Mouse (Mus musculus): ENCODE results near the gene Dusp12.

The Dusp12 gene

GRCm38 (mm10) chr1:170884978-170885561 is at the start of gene Dusp12, which contains the start of gene Gm26620:
Gene Dusp12, minus strand, starts transcription at chr1:170885540.
Gene Gm26620, plus strand, starts transcription at chr1:170885065.
- in situ Hi-C loops (cut with MboI; ENCODE audit: low sequenced_read_pairs): no loop called here

GRCm38 (mm10) chr1:170934383-170934782 is 49.0 kb upstream of the Dusp12 start:
- in situ Hi-C loops (cut with MboI; ENCODE audit: low sequenced_read_pairs): no loop called here

- in situ Hi-C loops (cut with MboI; ENCODE audit: low sequenced_read_pairs): no loop called here
Observed at GRCm38 (mm10) chr1:170933940-170934339, 48.6 kb upstream of the Dusp12 start.

- in situ Hi-C loops (cut with MboI; ENCODE audit: low sequenced_read_pairs): no loop called here
Observed at GRCm38 (mm10) chr1:170933386-170933920, 48.1 kb upstream of the Dusp12 start.

- in situ Hi-C loops (cut with MboI; ENCODE audit: low sequenced_read_pairs): no loop called here
Observed at GRCm38 (mm10) chr1:170932043-170932442, 46.7 kb upstream of the Dusp12 start.

GRCm38 (mm10) chr1:170929245-170929644 is 43.9 kb upstream of the Dusp12 start:
- in situ Hi-C loops (cut with MboI; ENCODE audit: low sequenced_read_pairs): no loop called here

GRCm38 (mm10) chr1:170928467-170928866 is 43.1 kb upstream of the Dusp12 start:
- in situ Hi-C loops (cut with MboI; ENCODE audit: low sequenced_read_pairs): no loop called here

- in situ Hi-C loops (cut with MboI; ENCODE audit: low sequenced_read_pairs): no loop called here
Observed at GRCm38 (mm10) chr1:170927378-170927777, 42.0 kb upstream of the Dusp12 start, which contains the start of gene Fcrla. Gene Fcrla, minus strand, starts transcription at chr1:170927583.

- in situ Hi-C loops (cut with MboI; ENCODE audit: low sequenced_read_pairs): no loop called here
Observed at GRCm38 (mm10) chr1:170926941-170927340, 41.6 kb upstream of the Dusp12 start.

GRCm38 (mm10) chr1:170924485-170924884 is 39.1 kb upstream of the Dusp12 start:
- in situ Hi-C loops (cut with MboI; ENCODE audit: low sequenced_read_pairs): no loop called here

GRCm38 (mm10) chr1:170919308-170919707 is 34.0 kb upstream of the Dusp12 start:
- in situ Hi-C loops (cut with MboI; ENCODE audit: low sequenced_read_pairs): no loop called here

GRCm38 (mm10) chr1:170915657-170916056 is 30.3 kb upstream of the Dusp12 start:
- in situ Hi-C loops (cut with MboI; ENCODE audit: low sequenced_read_pairs): no loop called here

- in situ Hi-C loops (cut with MboI; ENCODE audit: low sequenced_read_pairs): no loop called here
Observed at GRCm38 (mm10) chr1:170912891-170913615, 27.7 kb upstream of the Dusp12 start, which contains the start of gene Fcrlb. Gene Fcrlb, minus strand, starts transcription at chr1:170912941.

GRCm38 (mm10) chr1:170911907-170912660 is 26.7 kb upstream of the Dusp12 start:
- in situ Hi-C loops (cut with MboI; ENCODE audit: low sequenced_read_pairs): no loop called here

GRCm38 (mm10) chr1:170908341-170908740 is 23.0 kb upstream of the Dusp12 start:
- in situ Hi-C loops (cut with MboI; ENCODE audit: low sequenced_read_pairs): no loop called here

- in situ Hi-C loops (cut with MboI; ENCODE audit: low sequenced_read_pairs): no loop called here
Observed at GRCm38 (mm10) chr1:170907456-170908191, 22.3 kb upstream of the Dusp12 start.

- in situ Hi-C loops (cut with MboI; ENCODE audit: low sequenced_read_pairs): no loop called here
Observed at GRCm38 (mm10) chr1:170907111-170907455, 21.7 kb upstream of the Dusp12 start.

- in situ Hi-C loops (cut with MboI; ENCODE audit: low sequenced_read_pairs): no loop called here
Observed at GRCm38 (mm10) chr1:170903485-170903884, 18.1 kb upstream of the Dusp12 start.

- in situ Hi-C loops (cut with MboI; ENCODE audit: low sequenced_read_pairs): no loop called here
Observed at GRCm38 (mm10) chr1:170901536-170902238, 16.3 kb upstream of the Dusp12 start.

- in situ Hi-C loops (cut with MboI; ENCODE audit: low sequenced_read_pairs): no loop called here
Observed at GRCm38 (mm10) chr1:170900799-170901467, 15.6 kb upstream of the Dusp12 start.

Measured in CH12F3 (cell line).